Mouse (Mus musculus) C2C12 (cell line): ENCODE measurements around the gene Stk17b.
"Not testable (repeated sequence)": the region's sequence is repeated elsewhere in the genome, so short reads cannot be mapped to it uniquely, and the experiment has no call there.

Experiments used
- CTCF ChIP-seq: IDR thresholded peaks from one replicate; pipeline ENCODE4 v1.5.1; 2011; ENCODE audit not compliant: control insufficient read depth, insufficient read depth, insufficient read length
- FOSL1 ChIP-seq: IDR thresholded peaks from one replicate; pipeline ENCODE4 v1.8.0; 2011; ENCODE audit warnings: mild to moderate bottlenecking, low read length; ENCODE audit not compliant: poor library complexity, insufficient read depth, severe bottlenecking
- MYOD1 ChIP-seq: IDR thresholded peaks from one replicate; pipeline ENCODE4 v1.6.1; 2011; ENCODE audit warnings: low read depth; ENCODE audit not compliant: control insufficient read depth, insufficient read length

DNA sequence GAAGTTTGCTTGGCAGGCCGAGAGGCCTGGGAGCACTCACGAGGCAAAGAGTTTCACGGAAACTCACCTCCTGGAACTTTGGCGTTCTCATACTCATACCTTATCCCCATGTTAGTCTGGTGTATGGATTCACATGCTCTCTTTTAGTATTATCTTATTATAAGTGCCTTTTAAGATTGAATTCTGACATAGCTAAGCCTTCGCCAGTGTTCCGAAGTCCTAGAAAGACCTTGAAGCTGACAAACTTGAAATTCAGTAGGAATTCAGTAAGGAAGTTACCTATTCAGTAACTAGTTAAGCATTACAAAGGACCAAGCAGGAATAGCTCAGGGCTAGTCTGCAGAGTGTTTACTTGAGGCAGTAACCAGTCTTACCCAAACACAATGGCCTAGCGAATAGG, 34.3 kb downstream of the Stk17b start:
- not testable (repeated sequence) for TF ChIP-seq CTCF, FOSL1, MYOD1
